Mouse (Mus musculus): ENCODE measurements at regions not wholly inside any gene's neighbourhood (a gene's known extent, or its start where the extent isn't known, plus 50 kb on each side); places are given as distances from the start of the nearest gene placed in this dataset.
"Not testable (repeated sequence)": the region's sequence is repeated elsewhere in the genome, so short reads cannot be mapped to it uniquely, and the experiment has no call there.

- H3K4me3 ChIP-seq (ENCODE audit: low read depth, low read length): no peak overlapping the region
- no peaks in the 10 kb centered on the region for H3K4me1 ChIP-seq (ENCODE audit: control insufficient read depth, insufficient read depth, insufficient read length, low read length)
- no peaks in the 10 kb centered on the region for H3K36me3 ChIP-seq (ENCODE audit: control insufficient read depth, insufficient read depth, low read length)
- no peak overlapping the region for H3K27ac ChIP-seq (ENCODE audit: insufficient read depth, low read depth, low read length)
- whole genome bisulfite sequencing: 55% methylated on average over 3 of the region's 3 CpGs
- TF ChIP-seq CTCF (IDR thresholded peaks at IDR 0.05; ENCODE audit: extremely low read depth, insufficient read length, insufficient replicate concordance, low read depth, low read length) (no peak), POLR2A (IDR thresholded peaks at IDR 0.05; ENCODE audit: low read depth, low read length) (no peak)
- no peaks in the 10 kb centered on the region; the same call in 1 of the 2 replicates for H3K27me3 ChIP-seq (ENCODE audit: control insufficient read depth, insufficient read depth, low read length)
These were observed 468.6 kb downstream of the Ets1 start for GRCm38 (mm10) chr9:33104623-33105074.

- H3K36me3 ChIP-seq (ENCODE audit: control insufficient read depth, insufficient read depth, low read length): no peaks in the 10 kb centered on the region
- H3K4me1 ChIP-seq (ENCODE audit: control insufficient read depth, insufficient read depth, insufficient read length, low read length): no peaks in the 10 kb centered on the region
- H3K27me3 ChIP-seq (ENCODE audit: control insufficient read depth, insufficient read depth, low read length): no peaks in the 10 kb centered on the region
- no peak for TF ChIP-seq CTCF (IDR thresholded peaks at IDR 0.05; ENCODE audit: extremely low read depth, insufficient read length, insufficient replicate concordance, low read depth, low read length)
- no peak for TF ChIP-seq POLR2A (IDR thresholded peaks at IDR 0.05; ENCODE audit: low read depth, low read length)
- no peak overlapping the region for H3K27ac ChIP-seq (ENCODE audit: insufficient read depth, low read depth, low read length)
- H3K4me3 ChIP-seq (ENCODE audit: low read depth, low read length): no peak overlapping the region
- 89% methylated on average over 1 of the region's 1 CpGs for WGBS
These were observed 487.8 kb downstream of the Ets1 start for GRCm38 (mm10) chr9:33123841-33124240.

- Histone ChIP-seq H3K27ac (ENCODE audit: insufficient read depth, low read depth, low read length) (no peak overlapping the region), H3K4me3 (ENCODE audit: low read depth, low read length) (no peak overlapping the region), H3K27me3 (ENCODE audit: control insufficient read depth, insufficient read depth, low read length) (no peaks in the 10 kb centered on the region), H3K36me3 (ENCODE audit: control insufficient read depth, insufficient read depth, low read length) (no peaks in the 10 kb centered on the region), H3K4me1 (ENCODE audit: control insufficient read depth, insufficient read depth, insufficient read length, low read length) (no peaks in the 10 kb centered on the region)
- WGBS: 35% methylated on average over 1 of the region's 1 CpGs
- TF ChIP-seq CTCF (IDR thresholded peaks at IDR 0.05; ENCODE audit: extremely low read depth, insufficient read length, insufficient replicate concordance, low read depth, low read length): no peak
- TF ChIP-seq POLR2A (IDR thresholded peaks at IDR 0.05; ENCODE audit: low read depth, low read length): no peak
These were observed 516.2 kb downstream of the Ets1 start for GRCm38 (mm10) chr9:33152186-33152585.

- no peak for TF ChIP-seq CTCF (IDR thresholded peaks at IDR 0.05; ENCODE audit: extremely low read depth, insufficient read length, insufficient replicate concordance, low read depth, low read length)
- TF ChIP-seq POLR2A (IDR thresholded peaks at IDR 0.05; ENCODE audit: low read depth, low read length): no peak
- Histone ChIP-seq H3K27ac (ENCODE audit: insufficient read depth, low read depth, low read length) (no peak overlapping the region), H3K4me1 (ENCODE audit: control insufficient read depth, insufficient read depth, insufficient read length, low read length) (no peaks in the 10 kb centered on the region), H3K27me3 (ENCODE audit: control insufficient read depth, insufficient read depth, low read length) (no peaks in the 10 kb centered on the region), H3K36me3 (ENCODE audit: control insufficient read depth, insufficient read depth, low read length) (no peaks in the 10 kb centered on the region), H3K4me3 (ENCODE audit: low read depth, low read length) (no peak overlapping the region)
- 68% methylated on average over 6 of the region's 6 CpGs for WGBS
These were observed 532.1 kb downstream of the Ets1 start for GRCm38 (mm10) chr9:33168159-33168558.

- H3K27ac ChIP-seq (ENCODE audit: insufficient read depth, low read depth, low read length): not testable (repeated sequence)
These were observed 533.1 kb downstream of the Ets1 start for GRCm38 (mm10) chr9:33169093-33169492.

GRCm38 (mm10) chr9:33180066-33180465, 544.0 kb downstream of the Ets1 start:
- no peak overlapping the region for H3K4me3 ChIP-seq (ENCODE audit: low read depth, low read length)
- no peaks in the 10 kb centered on the region for H3K4me1 ChIP-seq (ENCODE audit: control insufficient read depth, insufficient read depth, insufficient read length, low read length)
- H3K36me3 ChIP-seq (ENCODE audit: control insufficient read depth, insufficient read depth, low read length): no peaks in the 10 kb centered on the region
- no peaks in the 10 kb centered on the region for H3K27me3 ChIP-seq (ENCODE audit: control insufficient read depth, insufficient read depth, low read length)
- no peak for TF ChIP-seq POLR2A (IDR thresholded peaks at IDR 0.05; ENCODE audit: low read depth, low read length)
- TF ChIP-seq CTCF (IDR thresholded peaks at IDR 0.05; ENCODE audit: extremely low read depth, insufficient read length, insufficient replicate concordance, low read depth, low read length): no peak
- no peak overlapping the region for H3K27ac ChIP-seq (ENCODE audit: insufficient read depth, low read depth, low read length)

More at GRCm38 (mm10) chr9:33169093-33169492, 533.1 kb downstream of the Ets1 start:
- not testable (repeated sequence) for H3K27me3 ChIP-seq (ENCODE audit: control insufficient read depth, insufficient read depth, low read length); H3K36me3 ChIP-seq (ENCODE audit: control insufficient read depth, insufficient read depth, low read length); H3K4me3 ChIP-seq (ENCODE audit: low read depth, low read length); H3K4me1 ChIP-seq (ENCODE audit: control insufficient read depth, insufficient read depth, insufficient read length, low read length)
- WGBS: 85% methylated on average over 1 of the region's 1 CpGs

- Histone ChIP-seq H3K27me3 (ENCODE audit: control insufficient read depth, insufficient read depth, low read length) (no peaks in the 10 kb centered on the region), H3K27ac (ENCODE audit: insufficient read depth, low read depth, low read length) (no peak overlapping the region), H3K4me1 (ENCODE audit: control insufficient read depth, insufficient read depth, insufficient read length, low read length) (no peaks in the 10 kb centered on the region), H3K4me3 (ENCODE audit: low read depth, low read length) (no peak overlapping the region), H3K36me3 (ENCODE audit: control insufficient read depth, insufficient read depth, low read length) (no peaks in the 10 kb centered on the region)
- TF ChIP-seq POLR2A (IDR thresholded peaks at IDR 0.05; ENCODE audit: low read depth, low read length) (no peak), CTCF (IDR thresholded peaks at IDR 0.05; ENCODE audit: extremely low read depth, insufficient read length, insufficient replicate concordance, low read depth, low read length) (no peak)
- WGBS: 71% methylated on average over 3 of the region's 3 CpGs
These were observed 551.2 kb downstream of the Ets1 start for GRCm38 (mm10) chr9:33187187-33187586.

- Histone ChIP-seq H3K27me3 (ENCODE audit: control insufficient read depth, insufficient read depth, low read length) (no peaks in the 10 kb centered on the region), H3K27ac (ENCODE audit: insufficient read depth, low read depth, low read length) (no peak overlapping the region), H3K4me3 (ENCODE audit: low read depth, low read length) (no peak overlapping the region), H3K36me3 (ENCODE audit: control insufficient read depth, insufficient read depth, low read length) (no peaks in the 10 kb centered on the region), H3K4me1 (ENCODE audit: control insufficient read depth, insufficient read depth, insufficient read length, low read length) (no peaks in the 10 kb centered on the region)
- TF ChIP-seq POLR2A (IDR thresholded peaks at IDR 0.05; ENCODE audit: low read depth, low read length) (no peak), CTCF (IDR thresholded peaks at IDR 0.05; ENCODE audit: extremely low read depth, insufficient read length, insufficient replicate concordance, low read depth, low read length) (no peak)
- WGBS: 84% methylated on average over 2 of the region's 2 CpGs
These were observed 573.1 kb downstream of the Ets1 start for GRCm38 (mm10) chr9:33209083-33209482.
